In genomic region chr6:50776931-50777495, GRCm38 (mm10) we compare ENCODE assay signal across 8 mouse cellular contexts.
A peak's percentile ranks its signal among the peaks of the same experiment; 100 is the strongest.
DNase-seq lines count a peak whose midpoint lies in the region; ATAC-seq lines count a peak whose summit lies in the region.

No protein-coding gene starts in this region.

- H3K9ac ChIP-seq in hindbrain, embryonic 16.5 days (ENCODE audit: low read depth, low read length): no peak overlapping the region
- H3K9ac ChIP-seq in neural tube, embryonic 11.5 days (ENCODE audit: low read length): peak overlapping the region; percentile 37

- peak overlapping the region; percentile 29 for H3K4me2 ChIP-seq in hindbrain, embryonic 16.5 days (ENCODE audit: low read length)
- peak overlapping the region; percentile 3 for H3K4me2 ChIP-seq in neural tube, embryonic 11.5 days (ENCODE audit: low read depth)

- WGBS in hindbrain, embryonic 16.5 days: 3% methylated on average over 10 of the region's 10 CpGs
- WGBS in neural tube, embryonic 11.5 days: 10% methylated on average over 10 of the region's 10 CpGs

- peak; percentile 95 for ATAC-seq in hindbrain, embryonic 16.5 days
- peak; percentile 86 for ATAC-seq in neural tube, embryonic 11.5 days (ENCODE audit: insufficient read depth, low FRiP score, low TSS enrichment)

- DNase-seq in CD4-positive, CD25-positive, alpha-beta regulatory T cell, adult 2 months (ENCODE audit: low read depth, low spot score): peak; percentile 55
- DNase-seq in adrenal gland, postnatal 14 days: peak; percentile 26
- DNase-seq in fibroblast of lung, adult 2 months (ENCODE audit: low read depth): peak; percentile 68
- peak; percentile 60 to 65 for DNase-seq in left cerebral cortex, postnatal 36 days (ENCODE audit: low spot score in 2 of 2)
- DNase-seq in neural tube, embryonic 11.5 days (ENCODE audit: low spot score): peak; percentile 79
- DNase-seq in spleen, postnatal 4 days (ENCODE audit: low spot score in 2 of 2): no peak
- no peak for DNase-seq in thymus, postnatal 25 days

- H3K9me3 ChIP-seq in hindbrain, embryonic 16.5 days (ENCODE audit: control insufficient read depth, low read length): no peaks in the 10 kb centered on the region
- H3K9me3 ChIP-seq in neural tube, embryonic 11.5 days (ENCODE audit: control insufficient read depth, low read length): no peaks in the 10 kb centered on the region

- no peak overlapping the region for H3K4me3 ChIP-seq in hindbrain, embryonic 16.5 days (ENCODE audit: low read length)
- H3K4me3 ChIP-seq in neural tube, embryonic 11.5 days (ENCODE audit: low read depth, low read length): no peak overlapping the region

- intact Hi-C loops in left cerebral cortex, postnatal 36 days (cut with DNase I): loop anchor here (5.0 kb wide), 1 partner anchor 90 kb away; no protein-coding TSS in a partner anchor

- peak overlapping the region; percentile 78 for H3K27ac ChIP-seq in hindbrain, embryonic 16.5 days (ENCODE audit: low read depth, low read length)
- H3K27ac ChIP-seq in neural tube, embryonic 11.5 days (ENCODE audit: low read depth, low read length): peak overlapping the region; percentile 96

- H3K4me1 ChIP-seq in hindbrain, embryonic 16.5 days (ENCODE audit: control insufficient read depth, insufficient read depth, low read depth, low read length): peaks cover 26% of the 10 kb centered on the region
- peaks cover 22% of the 10 kb centered on the region for H3K4me1 ChIP-seq in neural tube, embryonic 11.5 days (ENCODE audit: control insufficient read depth, insufficient read depth, low read length)

- no peaks in the 10 kb centered on the region for H3K27me3 ChIP-seq in hindbrain, embryonic 16.5 days (replicated peaks; ENCODE audit: control insufficient read depth, insufficient read depth, low read length)
- no peaks in the 10 kb centered on the region for H3K27me3 ChIP-seq in neural tube, embryonic 11.5 days (ENCODE audit: control insufficient read depth, insufficient read depth, low read length)

- H3K36me3 ChIP-seq in hindbrain, embryonic 16.5 days (ENCODE audit: control insufficient read depth, insufficient read depth, low read length): no peaks in the 10 kb centered on the region
- H3K36me3 ChIP-seq in neural tube, embryonic 11.5 days (ENCODE audit: control insufficient read depth, insufficient read depth, low read length): no peaks in the 10 kb centered on the region

Comparison
In these comparisons a context has a peak if more than half of its experiments do, and no peak if none do; other contexts are left out.
1. DNase-seq: peak in CD4-positive, CD25-positive, alpha-beta regulatory T cell, adult 2 months (single experiment), adrenal gland, postnatal 14 days (single experiment), fibroblast of lung, adult 2 months (single experiment), left cerebral cortex, postnatal 36 days (2 of 2) and neural tube, embryonic 11.5 days (single experiment); none in spleen, postnatal 4 days (0 of 2) and thymus, postnatal 25 days (single experiment).